Mouse (Mus musculus) limb, embryonic 11.5 days (tissue): ENCODE data around the gene Nle1. TPM values are rescaled to one million over a fixed set of nuclear protein-coding genes. Genes with fewer than 3 reads are reported as not detected.

Experiments used
- ATAC-seq: fragments of 200-750 bp; cut with Nextera tagmentation; 2 replicates; pipeline ENCODE4 v1.8.0; 2017; ENCODE audit warnings: low read depth; ENCODE audit not compliant: insufficient number of reproducible peaks, low FRiP score, low TSS enrichment
- DNase-seq: peaks from one replicate; pipeline ENCODE4 v3.0.0-alpha.2; 2015; ENCODE audit warnings: low spot score
- H3K27ac ChIP-seq: fragments of 300-500 bp; sonication (generic); replicated peaks from 2 replicates; pipeline ENCODE4 v1.5.1; 2014; ENCODE audit warnings: low read depth, mild to moderate bottlenecking, low read length
- H3K27me3 ChIP-seq: fragments of 300-500 bp; sonication (generic); 2 replicates; pipeline ENCODE4 v1.6.1; 2014; ENCODE audit warnings: mild to moderate bottlenecking, low read length, mixed read lengths; ENCODE audit not compliant: control insufficient read depth, insufficient read depth
- H3K36me3 ChIP-seq: fragments of 300-500 bp; sonication (generic); 2 replicates; pipeline ENCODE4 v1.6.1; 2014; ENCODE audit warnings: mild to moderate bottlenecking, low read length, moderate library complexity, mixed read lengths; ENCODE audit not compliant: control insufficient read depth, insufficient read depth
- H3K4me1 ChIP-seq: fragments of 300-500 bp; sonication (generic); 2 replicates; pipeline ENCODE4 v1.6.1; 2014; ENCODE audit warnings: low read length, mixed read lengths; ENCODE audit not compliant: control insufficient read depth, insufficient read depth
- H3K4me2 ChIP-seq: fragments of 300-500 bp; sonication (generic); 2 replicates; pipeline ENCODE4 v1.6.1; 2014; ENCODE audit warnings: low read depth, mild to moderate bottlenecking, moderate library complexity; ENCODE audit not compliant: severe bottlenecking
- H3K4me3 ChIP-seq: fragments of 300-500 bp; sonication (generic); 2 replicates; pipeline ENCODE4 v1.5.1; 2014; ENCODE audit warnings: low read depth, low read length
- H3K9ac ChIP-seq: fragments of 300-500 bp; sonication (generic); 2 replicates; pipeline ENCODE4 v1.6.1; 2014; ENCODE audit warnings: mild to moderate bottlenecking, low read length
- H3K9me3 ChIP-seq: fragments of 300-500 bp; sonication (generic); 2 replicates; pipeline ENCODE4 v1.6.1; 2016; ENCODE audit warnings: low read length; ENCODE audit not compliant: control insufficient read depth
- WGBS: fragments of 180-500 bp; shearing (Covaris S2); extraction: QIAGEN DNeasy Blood & Tissue Kit; methylation state at CpG from one replicate; pipeline ENCODE4 v1.1.7; 2014; 5-methylcytosine and 5-hydroxymethylcytosine counted together
- polyA plus RNA-seq: library from polyadenylated mRNA; unstranded; fragments of >200 nt; fragmentation: Nextera tagmentation; extraction: Ambion mirVana; gene quantifications from 2 replicates; pipeline ENCODE4 v1.2.1, GENCODE M21; 2014

The Nle1 gene
- polyA plus RNA-seq, 1 experiment from 2014 or later = 31.2 TPM

DNA sequence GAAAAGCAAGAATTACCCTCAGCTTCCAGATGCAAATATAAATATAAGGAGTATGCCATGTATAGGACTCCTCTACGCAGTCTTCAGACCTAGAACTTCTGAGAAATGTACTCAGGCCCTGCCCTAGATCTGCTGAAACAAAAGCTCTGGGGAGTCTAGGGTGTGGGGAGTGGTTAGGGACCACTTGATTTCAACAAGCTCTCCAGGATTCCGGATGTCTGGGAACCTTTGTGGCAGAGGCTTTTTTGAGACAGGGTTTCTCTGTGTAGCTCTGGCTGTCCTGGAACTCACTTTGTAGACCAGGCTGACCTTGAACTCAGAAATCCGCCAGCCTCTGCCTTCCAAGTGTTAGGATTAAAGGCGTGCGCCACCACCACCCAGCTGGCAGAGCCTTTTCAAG lies 2.4 kb downstream of the Nle1 start:
- WGBS = 93% methylated on average over 5 of the region's 5 CpGs
- Histone ChIP-seq H3K27ac (no peak overlapping the region), H3K27me3 (no peaks in the 10 kb centered on the region), H3K9ac (no peak overlapping the region), H3K36me3 (peaks cover 18% of the 10 kb centered on the region), H3K4me2 (no peak overlapping the region), H3K4me3 (no peak overlapping the region), H3K4me1 (peaks cover 4% of the 10 kb centered on the region; the same call in 1 of the 2 replicates), H3K9me3 (no peaks in the 10 kb centered on the region)
- ATAC-seq (no peak), DNase-seq (no peak)

DNA sequence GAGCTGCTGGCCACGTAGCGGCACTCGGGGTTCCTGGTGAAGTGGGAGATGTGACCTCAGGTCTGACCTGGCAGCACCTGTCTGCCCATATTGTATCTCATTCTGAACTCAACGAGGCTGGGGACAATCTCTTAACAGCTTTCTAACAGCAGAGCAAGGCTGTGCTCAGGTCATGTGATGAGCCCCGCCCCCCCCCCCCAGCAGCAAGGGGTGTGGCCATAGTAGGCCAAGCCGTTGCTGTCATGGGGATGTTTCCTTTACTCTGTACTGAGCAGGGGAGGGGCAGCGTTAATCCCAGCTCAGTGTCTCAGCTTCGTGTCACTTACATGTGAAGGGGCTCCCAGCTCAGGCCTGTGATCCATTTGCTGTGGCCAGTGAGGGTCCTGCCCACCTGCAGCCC lies 3.3 kb downstream of the Nle1 start:
- 67% methylated on average over 8 of the region's 8 CpGs for WGBS
- peaks cover 25% of the 10 kb centered on the region for H3K36me3 ChIP-seq
- no peak overlapping the region for H3K4me2 ChIP-seq
- H3K27me3 ChIP-seq = no peaks in the 10 kb centered on the region
- H3K4me1 ChIP-seq = peaks cover 4% of the 10 kb centered on the region; the same call in 1 of the 2 replicates
- H3K27ac ChIP-seq = no peak overlapping the region
- no peak for ATAC-seq
- H3K9me3 ChIP-seq = no peaks in the 10 kb centered on the region
- no peak for DNase-seq
- H3K4me3 ChIP-seq = no peak overlapping the region
- no peak overlapping the region for H3K9ac ChIP-seq

DNA sequence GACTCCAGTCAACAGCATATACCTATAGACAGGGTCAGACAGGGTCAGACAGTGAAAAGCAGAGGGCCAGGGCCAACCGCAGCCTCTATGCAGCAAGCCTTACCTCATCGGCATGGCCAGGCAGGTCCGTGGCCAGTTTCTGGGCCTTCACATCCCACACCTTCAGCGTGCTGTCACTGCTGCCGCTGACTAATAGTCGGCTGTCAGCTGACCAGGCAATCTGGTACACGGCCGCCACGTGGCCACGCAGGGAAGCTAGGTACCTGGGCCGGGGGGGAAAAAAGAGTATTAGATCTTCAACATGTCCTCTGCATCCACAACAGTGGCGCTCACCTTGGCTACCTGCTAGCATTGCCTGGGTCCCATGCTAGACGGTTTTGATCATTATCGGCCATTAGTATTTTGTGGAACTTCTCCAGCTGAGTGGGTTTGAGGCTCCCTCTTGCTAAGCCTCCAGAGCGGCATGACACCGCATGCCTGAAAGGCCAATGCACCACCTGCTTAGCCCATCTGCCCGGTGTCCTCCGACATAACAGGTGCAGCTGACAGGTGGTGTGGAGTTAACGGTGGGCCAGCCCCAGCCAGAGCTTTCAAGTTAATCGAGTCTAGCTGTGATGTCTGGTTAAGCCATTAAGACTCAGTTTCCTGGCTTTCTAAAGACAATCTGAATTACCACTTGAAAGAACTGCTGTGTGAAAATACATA lies 6.5 kb downstream of the Nle1 start:
- DNase-seq (no peak), ATAC-seq (no peak)
- Histone ChIP-seq H3K27ac (no peak overlapping the region), H3K9me3 (no peaks in the 10 kb centered on the region), H3K4me1 (no peaks in the 10 kb centered on the region), H3K4me2 (no peak overlapping the region), H3K36me3 (peaks cover 28% of the 10 kb centered on the region), H3K27me3 (no peaks in the 10 kb centered on the region), H3K4me3 (no peak overlapping the region), H3K9ac (no peak overlapping the region)
- 90% methylated on average over 20 of the region's 20 CpGs for WGBS

DNA sequence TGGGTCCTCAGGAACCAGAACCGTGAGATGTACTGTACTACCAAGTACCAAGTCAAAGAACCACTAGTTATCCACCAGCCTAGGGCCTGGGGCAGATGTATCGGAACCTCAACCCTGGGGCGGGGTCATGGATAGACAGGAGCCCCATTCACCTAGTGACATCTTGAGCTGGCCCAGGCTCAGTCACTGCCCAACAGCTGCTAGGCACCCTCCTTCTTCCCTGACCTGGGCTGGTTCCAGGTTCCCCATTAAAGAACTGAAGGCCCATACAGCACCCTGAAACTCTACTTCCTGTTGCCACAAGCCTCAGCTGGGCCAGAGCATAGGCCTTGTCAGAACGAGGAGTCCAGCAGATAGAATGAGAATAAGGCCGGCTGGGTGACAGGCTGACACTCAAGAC lies 8.5 kb downstream of the Nle1 start:
- Histone ChIP-seq H3K9ac (no peak overlapping the region), H3K4me2 (no peak overlapping the region), H3K27me3 (no peaks in the 10 kb centered on the region), H3K36me3 (peaks cover 25% of the 10 kb centered on the region), H3K4me3 (no peak overlapping the region), H3K4me1 (no peaks in the 10 kb centered on the region), H3K9me3 (no peaks in the 10 kb centered on the region), H3K27ac (no peak overlapping the region)
- ATAC-seq = no peak
- WGBS = 94% methylated on average over 5 of the region's 5 CpGs
- no peak for DNase-seq

GRCm38 (mm10) chr11:82897478-82897877 lies 10.7 kb downstream of the Nle1 start:
- ATAC-seq = no peak

GRCm38 (mm10) chr11:82891936-82892335 lies 16.3 kb downstream of the Nle1 start, which contains the start of gene Fndc8:
Gene Fndc8 (plus strand): TSS chr11:82892124.
- no peaks in the 10 kb centered on the region for H3K9me3 ChIP-seq
- H3K9ac ChIP-seq = no peak within 1 kb of the TSS
- WGBS = 51% methylated on average over 7 of the region's 7 CpGs
- peaks cover 8% of the 10 kb centered on the region; the same call in 1 of the 2 replicates for H3K4me1 ChIP-seq
- H3K27me3 ChIP-seq = no peaks in the 10 kb centered on the region
- H3K27ac ChIP-seq = no peak within 1 kb of the TSS
- H3K36me3 ChIP-seq = no peaks in the 10 kb centered on the region
- DNase-seq (no peak), ATAC-seq (no peak)
- H3K4me2 ChIP-seq = no peak within 1 kb of the TSS
- no peak within 1 kb of the TSS for H3K4me3 ChIP-seq

More at GRCm38 (mm10) chr11:82897478-82897877, 10.7 kb downstream of the Nle1 start:
- peaks cover 15% of the 10 kb centered on the region for H3K36me3 ChIP-seq
- 93% methylated on average over 10 of the region's 10 CpGs for WGBS
- no peak for DNase-seq
- no peak overlapping the region for H3K4me2 ChIP-seq
- H3K27me3 ChIP-seq = no peaks in the 10 kb centered on the region
- no peak overlapping the region for H3K27ac ChIP-seq
- no peaks in the 10 kb centered on the region for H3K9me3 ChIP-seq
- H3K4me3 ChIP-seq = no peak overlapping the region
- H3K4me1 ChIP-seq = no peaks in the 10 kb centered on the region
- H3K9ac ChIP-seq = no peak overlapping the region

- Histone ChIP-seq H3K9ac (peak within 1 kb of the TSS; percentile 66), H3K36me3 (no peaks in the 10 kb centered on the region), H3K27me3 (no peaks in the 10 kb centered on the region), H3K9me3 (no peaks in the 10 kb centered on the region), H3K4me3 (peak within 1 kb of the TSS; percentile 49), H3K27ac (no peak within 1 kb of the TSS; the same call in 1 of the 2 replicates), H3K4me1 (peaks cover 8% of the 10 kb centered on the region; the same call in 1 of the 2 replicates), H3K4me2 (peak within 1 kb of the TSS; percentile 91)
- ATAC-seq (peak; percentile 93), DNase-seq (peak; percentile 97)
- WGBS = 2% methylated on average over 26 of the region's 26 CpGs
These were observed 17.9 kb downstream of the Nle1 start, which contains the start of gene Rad51d for GRCm38 (mm10) chr11:82890342-82890762. Gene Rad51d (minus strand): TSS chr11:82890614.

DNA sequence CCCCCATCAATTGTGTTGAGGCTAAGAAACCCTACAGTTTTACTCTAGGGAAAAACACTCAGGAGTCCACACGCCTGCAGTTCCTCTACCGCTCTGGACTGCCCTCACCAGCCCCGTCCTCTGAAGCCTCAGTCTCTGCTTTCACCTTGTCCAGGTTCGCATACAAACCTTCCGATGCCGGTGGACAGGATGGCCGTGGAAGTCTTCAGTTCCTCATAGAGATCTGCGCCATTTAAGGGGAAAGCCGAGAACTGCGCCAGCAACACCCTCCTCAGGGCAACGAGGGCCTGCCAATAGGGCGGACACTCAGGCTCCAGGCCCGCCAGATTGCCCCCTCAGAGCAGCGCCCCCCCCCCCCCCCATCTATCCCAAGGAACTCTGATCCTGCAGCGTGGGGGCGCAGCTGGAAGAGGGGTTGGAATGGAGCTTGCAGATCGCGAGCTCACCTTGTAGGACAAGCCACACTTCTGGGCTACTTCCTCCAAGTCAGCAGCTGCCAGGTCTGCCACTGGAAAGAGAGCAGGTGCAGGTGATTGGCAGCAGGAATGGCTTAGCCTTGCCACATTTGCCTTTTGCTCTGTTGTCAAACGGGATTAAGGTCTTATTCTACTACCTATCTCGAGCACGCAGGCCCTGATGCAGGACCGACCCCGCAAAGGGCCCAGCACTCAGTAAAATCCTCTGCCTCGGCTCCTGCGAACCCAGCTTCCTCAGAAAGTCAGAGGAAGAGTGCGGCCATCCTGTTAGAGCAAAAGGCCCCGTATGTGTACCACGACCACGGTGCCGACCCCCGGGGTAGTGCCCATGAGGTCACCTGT lies 18.5 kb downstream of the Nle1 start:
- Histone ChIP-seq H3K27ac (no peak overlapping the region; the same call in 1 of the 2 replicates), H3K4me2 (peak overlapping the region; percentile 91), H3K4me3 (peak overlapping the region; percentile 49), H3K4me1 (peaks cover 8% of the 10 kb centered on the region; the same call in 1 of the 2 replicates), H3K27me3 (no peaks in the 10 kb centered on the region), H3K36me3 (no peaks in the 10 kb centered on the region), H3K9ac (peak overlapping the region; percentile 66), H3K9me3 (no peaks in the 10 kb centered on the region)
- 9% methylated on average over 31 of the region's 31 CpGs for WGBS
- ATAC-seq = peak; percentile 22; the same call in 1 of the 2 replicates
- DNase-seq = peak; percentile 58
